ENCODE assay signal across 11 mouse cellular contexts in the genomic region with DNA sequence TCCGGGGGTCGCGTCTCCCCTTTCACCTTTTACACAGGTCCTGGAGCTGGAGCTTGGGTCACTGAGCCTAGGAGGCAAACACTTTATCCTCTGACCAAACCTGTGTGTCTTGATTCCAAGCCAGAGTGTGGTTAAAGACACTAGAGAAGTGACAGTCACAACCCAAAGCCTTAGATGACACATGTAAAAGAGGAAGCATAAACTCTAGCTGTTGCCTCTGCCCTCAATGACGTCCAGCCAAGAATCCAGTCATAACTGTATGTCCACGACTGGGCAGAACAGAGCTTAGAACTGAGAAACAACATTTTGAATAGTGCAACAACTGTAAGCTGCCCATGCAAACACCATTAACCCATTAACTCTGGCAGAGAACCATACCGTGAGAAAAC.
DNase-seq lines count a peak whose midpoint lies in the region; ATAC-seq lines count a peak whose summit lies in the region.
"Had no signal": no experiment of that assay in that cellular context is flagged by ENCODE, and none has a peak within 500 bp of the region (broad histone marks: within the 10 kb centered on the region; RNA-seq: fewer than 3 reads in every experiment).

No protein-coding gene starts in this region.

- peak; percentile 46 to 72 for ATAC-seq in hematopoietic stem cell, adult 5-6 weeks (replicated peaks in 1 of 2; ENCODE audit: insufficient read depth in 1 of 2, low FRiP score in 2 of 2, low TSS enrichment in 1 of 2, low read depth in 1 of 2, poor library complexity in 2 of 2, severe bottlenecking in 2 of 2)

- peak; percentile 49 for DNase-seq in lung, postnatal 36 days
- no peak for DNase-seq in lung, postnatal 4 days
- peak; percentile 31 to 38 for DNase-seq in kidney, postnatal 36 days
- no peak for DNase-seq in right cerebral cortex, adult 18-20 months
- no peak for DNase-seq in frontal cortex, postnatal 10 days (ENCODE audit: low spot score in 2 of 2)
- no peak for DNase-seq in cerebellum, postnatal 25 days
- DNase-seq: adrenal gland, postnatal 14 days; cerebellum, adult 11-12 months; heart, postnatal 36 days; right cerebral cortex, postnatal 4 days had no signal

Comparison
In these comparisons a context has a peak if more than half of its experiments do, and no peak if none do; other contexts are left out.
1. DNase-seq: peak in lung, postnatal 36 days (single experiment) and kidney, postnatal 36 days (2 of 2); none in lung, postnatal 4 days (0 of 2), right cerebral cortex, adult 18-20 months (single experiment), frontal cortex, postnatal 10 days (0 of 2) and cerebellum, postnatal 25 days (0 of 2).